Mouse (Mus musculus) T-helper 2 cell (primary cell): ENCODE results near the gene Fastk.
"Not testable (repeated sequence)": the region's sequence is repeated elsewhere in the genome, so short reads cannot be mapped to it uniquely, and the experiment has no call there.

Experiments
- in situ Hi-C: fragments of 300-600 bp; cut with MboI, MseI; formaldehyde crosslinking; loops from one replicate; pipeline ENCODE4 v1.15.1; 2025; ENCODE audit warnings: high pct_unique_total_duplicates

Fastk gene

GRCm38 (mm10) chr5:24424004-24424781, 20.9 kb downstream of the Fastk start:
- in situ Hi-C loops, result no loop called here

- in situ Hi-C loops, result no loop called here
These were observed 21.7 kb downstream of the Fastk start, which contains the start of the genes Cdk5 and Slc4a2 for GRCm38 (mm10) chr5:24423129-24424003. Cdk5 (minus strand) TSS chr5:24423530. Slc4a2 (plus strand) TSS chr5:24423837.

DNA sequence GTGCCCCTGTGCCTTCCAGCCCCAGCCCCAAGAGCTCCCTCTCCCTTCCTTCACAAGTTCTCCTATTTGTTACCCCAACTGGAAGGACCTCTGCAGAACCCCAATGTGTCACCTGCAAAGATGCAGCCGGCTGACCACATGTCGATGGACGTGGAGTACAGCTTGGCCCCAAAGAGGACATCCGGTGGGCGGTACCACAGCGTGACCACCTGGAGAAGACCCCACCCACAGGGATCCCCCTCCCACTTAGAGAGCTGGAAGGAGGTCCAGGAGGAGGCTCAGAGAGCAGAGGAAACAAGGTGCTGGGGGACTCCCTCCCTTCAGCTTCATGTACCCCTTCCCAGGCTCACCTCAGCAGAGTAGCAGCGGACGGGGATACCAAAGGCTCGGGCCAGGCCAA, 24.7 kb downstream of the Fastk start:
- in situ Hi-C loops, result no loop called here

DNA sequence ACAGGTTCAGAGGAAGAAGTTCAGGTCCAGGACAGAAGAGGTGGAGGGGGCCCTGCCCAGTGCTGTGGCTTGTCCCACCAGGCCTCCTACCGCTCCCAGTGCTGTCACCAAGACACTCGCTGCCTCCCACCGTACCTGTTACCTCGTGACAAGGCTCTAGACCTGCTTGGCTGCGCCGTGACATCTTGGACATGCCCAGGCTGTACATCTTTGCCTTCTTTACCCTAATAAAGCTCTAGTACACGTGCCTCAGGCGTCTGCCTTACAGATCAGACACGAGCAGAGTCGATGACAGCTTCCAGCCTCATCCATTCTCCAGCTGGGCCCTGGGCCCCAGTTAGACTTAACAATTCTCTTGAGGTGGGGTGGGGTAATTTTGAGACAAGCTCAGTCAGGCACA, 27.5 kb downstream of the Fastk start:
- in situ Hi-C loops, result no loop called here

GRCm38 (mm10) chr5:24416222-24416736, 28.8 kb downstream of the Fastk start:
- in situ Hi-C loops, result no loop called here

DNA sequence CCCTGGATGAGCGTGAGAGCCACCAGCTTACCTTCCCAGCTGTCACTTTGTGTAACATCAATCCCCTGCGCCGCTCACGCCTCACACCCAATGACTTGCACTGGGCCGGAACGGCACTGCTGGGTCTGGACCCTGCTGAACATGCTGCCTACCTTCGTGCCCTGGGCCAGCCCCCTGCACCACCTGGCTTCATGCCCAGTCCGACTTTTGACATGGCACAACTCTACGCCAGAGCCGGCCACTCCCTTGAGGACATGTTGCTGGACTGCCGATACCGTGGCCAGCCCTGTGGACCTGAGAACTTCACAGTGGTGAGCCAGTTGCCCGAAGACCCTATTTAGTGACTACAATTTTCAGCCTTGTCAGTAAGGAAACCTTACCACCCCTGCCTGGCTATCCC, 31.1 kb downstream of the Fastk start:
- in situ Hi-C loops, result no loop called here

DNA sequence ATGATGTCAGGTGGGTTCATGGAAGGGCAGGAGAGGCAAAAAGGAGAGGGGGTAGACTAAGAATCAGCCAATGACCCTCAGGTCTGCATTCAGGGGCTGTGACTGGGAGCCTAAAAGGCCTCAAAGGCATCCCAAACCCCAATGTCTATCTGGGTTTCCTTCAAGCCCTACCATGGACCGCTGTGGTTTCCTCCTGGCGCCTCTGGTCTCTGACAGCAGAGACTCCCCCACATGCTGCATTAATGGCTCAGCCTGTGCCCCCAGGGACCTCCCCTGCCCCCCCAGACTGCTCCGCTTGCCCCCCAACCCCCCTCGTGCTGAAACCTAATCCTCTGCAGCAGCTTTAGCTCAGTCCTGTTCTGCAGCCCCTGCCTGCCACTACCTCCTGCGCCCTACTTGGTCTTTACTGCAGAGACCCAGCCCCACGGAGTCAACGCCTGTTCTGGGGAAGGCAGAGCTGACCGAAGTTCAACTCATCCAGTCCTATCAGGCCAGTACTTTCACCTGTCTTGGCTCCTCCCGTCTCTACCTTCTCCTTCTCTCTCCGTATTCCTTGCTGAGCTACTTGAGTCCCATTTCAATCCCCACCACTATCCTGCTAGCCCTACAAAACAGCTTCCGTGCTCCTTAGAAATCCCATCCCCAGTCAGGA, 31.9 kb downstream of the Fastk start, which contains the start of gene Asic3:
TSS of gene Asic3 (plus strand) at position 351 of the 652 bp plus-strand sequence.
- in situ Hi-C loops, result no loop called here

DNA sequence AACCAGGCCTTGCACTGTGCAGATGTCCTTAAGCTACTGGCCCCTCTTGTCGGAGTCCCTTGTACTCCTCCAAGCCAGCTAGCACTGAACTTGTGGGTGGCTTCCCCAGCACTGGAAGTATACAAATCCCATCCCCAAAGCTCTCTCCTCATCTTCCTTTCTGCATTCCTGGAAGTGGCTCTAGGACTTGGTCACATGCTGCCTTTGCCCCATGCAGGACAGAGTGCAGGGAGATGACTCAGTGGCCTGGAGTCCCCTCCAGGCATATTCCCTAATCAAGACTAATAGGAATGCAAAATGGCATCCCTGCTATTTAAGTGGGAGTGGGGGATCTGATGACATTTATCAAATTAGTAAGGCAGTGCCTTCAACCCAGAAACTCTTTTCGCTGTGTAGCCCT, 33.0 kb downstream of the Fastk start:
- in situ Hi-C loops, result no loop called here

DNA sequence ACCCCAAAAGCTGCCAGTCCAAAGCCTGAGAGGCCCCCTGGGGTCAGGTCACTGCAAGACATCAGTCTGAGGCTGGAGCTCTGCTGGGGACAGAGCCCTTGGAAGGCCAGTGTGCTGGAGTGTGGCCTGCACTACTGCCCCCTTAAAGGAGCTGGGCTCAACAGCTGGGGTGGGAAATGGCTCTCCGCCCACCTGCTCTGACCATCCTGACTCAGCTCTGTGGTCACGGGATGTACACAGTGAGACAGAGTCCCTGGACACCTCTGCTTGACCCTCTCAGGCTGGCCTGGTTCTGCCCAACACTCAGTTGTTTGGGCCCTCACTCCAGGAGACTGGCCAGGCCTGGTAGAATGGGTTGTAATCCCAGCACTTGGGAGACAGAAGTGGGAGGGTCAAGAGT, 35.6 kb downstream of the Fastk start:
- in situ Hi-C loops, result no loop called here

DNA sequence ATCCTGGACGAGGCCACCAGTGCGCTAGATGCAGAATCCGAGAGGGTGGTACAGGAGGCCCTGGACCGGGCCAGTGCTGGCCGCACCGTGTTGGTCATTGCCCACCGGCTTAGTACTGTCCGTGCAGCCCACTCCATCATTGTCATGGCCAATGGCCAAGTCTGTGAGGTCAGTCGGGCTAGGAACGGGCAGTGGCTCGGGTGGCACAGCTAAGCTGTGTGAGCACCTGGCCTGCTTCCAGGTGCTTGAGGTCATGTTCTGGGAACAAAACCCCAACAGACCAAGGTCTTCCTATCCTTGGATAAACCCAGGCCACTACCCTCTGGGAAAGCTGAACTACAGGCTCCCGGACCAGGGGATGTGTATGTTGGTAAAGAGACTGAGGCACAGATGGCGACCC, 36.4 kb downstream of the Fastk start:
- in situ Hi-C loops, result no loop called here

DNA sequence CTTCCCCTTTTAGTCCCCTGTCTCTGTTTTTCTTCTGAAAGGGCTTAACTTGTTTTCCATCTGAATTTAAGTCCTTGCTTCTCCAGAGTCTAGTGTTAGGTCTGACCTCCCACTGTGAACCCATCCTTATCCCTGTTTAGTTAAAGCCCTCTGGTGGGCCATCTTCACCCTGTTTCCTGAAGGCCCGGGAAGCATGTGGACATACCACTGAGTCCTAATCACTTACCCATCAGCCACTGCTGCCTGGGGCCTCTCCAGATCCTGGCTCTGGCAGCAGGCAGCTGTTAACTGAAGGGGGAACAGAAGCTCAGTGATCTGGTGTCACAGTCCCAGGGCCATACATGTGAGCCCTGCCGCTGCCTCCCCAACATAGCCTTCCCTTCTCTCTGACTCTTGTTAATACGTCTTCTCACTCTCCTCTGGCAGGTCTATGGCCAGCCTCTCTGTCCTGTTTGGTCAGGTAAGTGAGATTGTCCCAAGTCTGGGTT, 39.7 kb downstream of the Fastk start:
- in situ Hi-C loops, result no loop called here

DNA sequence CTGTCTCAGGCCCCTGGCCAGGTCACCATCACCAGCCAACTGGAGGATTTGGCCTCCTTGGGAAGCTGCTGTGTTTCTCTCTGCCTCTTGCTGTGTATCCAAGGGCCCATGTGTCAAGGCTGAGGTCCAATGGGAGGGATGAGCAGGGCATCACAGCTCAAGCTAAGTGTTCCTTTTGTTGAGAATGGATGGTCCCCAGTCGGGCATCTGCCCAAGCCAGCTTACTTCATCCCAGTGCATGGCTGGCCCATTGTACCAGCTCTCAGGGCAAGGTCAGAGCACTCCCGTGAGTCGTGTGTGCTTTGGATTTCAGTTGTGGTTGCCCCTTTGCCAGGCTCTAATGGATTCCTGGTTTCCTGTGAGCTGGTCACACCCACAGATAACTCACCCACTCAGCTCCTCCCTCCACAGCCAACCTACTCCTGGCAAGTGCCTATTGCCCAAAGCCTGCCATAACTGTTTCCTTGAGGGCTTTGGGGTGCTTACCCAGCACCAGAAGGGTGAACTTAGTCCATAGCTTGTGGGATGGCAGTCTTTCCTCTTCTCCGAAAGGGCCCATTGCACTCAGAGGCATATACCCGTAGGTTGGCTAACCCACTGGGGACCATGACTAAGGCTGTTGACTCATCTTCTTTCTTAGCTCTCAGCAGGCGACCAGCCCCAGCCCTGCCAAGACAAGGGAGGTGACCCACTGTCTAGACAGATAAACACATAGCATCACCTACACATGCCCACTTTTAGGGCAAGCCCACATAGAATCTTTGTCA, 40.3 kb downstream of the Fastk start:
- in situ Hi-C loops, result no loop called here

DNA sequence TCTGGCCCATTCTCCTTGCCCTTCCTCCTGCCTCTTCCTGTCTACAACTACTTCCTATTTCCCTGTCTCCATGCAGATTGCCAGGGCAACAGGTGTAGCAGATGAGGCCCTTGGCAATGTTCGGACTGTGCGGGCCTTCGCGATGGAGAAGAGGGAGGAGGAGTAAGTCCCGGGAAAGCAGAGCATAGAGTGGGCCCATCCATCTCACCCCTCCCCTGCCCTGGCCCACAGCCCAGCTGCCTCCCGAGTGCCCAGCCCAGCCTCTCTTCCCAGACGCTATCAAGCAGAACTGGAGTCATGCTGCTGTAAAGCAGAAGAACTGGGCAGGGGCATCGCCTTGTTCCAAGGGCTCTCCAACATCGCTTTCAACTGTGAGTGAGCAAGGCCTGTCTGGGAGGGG, 43.1 kb downstream of the Fastk start:
- in situ Hi-C loops, result no loop called here

- in situ Hi-C loops, result no loop called here
These were observed 44.0 kb downstream of the Fastk start for GRCm38 (mm10) chr5:24400911-24401605.

DNA sequence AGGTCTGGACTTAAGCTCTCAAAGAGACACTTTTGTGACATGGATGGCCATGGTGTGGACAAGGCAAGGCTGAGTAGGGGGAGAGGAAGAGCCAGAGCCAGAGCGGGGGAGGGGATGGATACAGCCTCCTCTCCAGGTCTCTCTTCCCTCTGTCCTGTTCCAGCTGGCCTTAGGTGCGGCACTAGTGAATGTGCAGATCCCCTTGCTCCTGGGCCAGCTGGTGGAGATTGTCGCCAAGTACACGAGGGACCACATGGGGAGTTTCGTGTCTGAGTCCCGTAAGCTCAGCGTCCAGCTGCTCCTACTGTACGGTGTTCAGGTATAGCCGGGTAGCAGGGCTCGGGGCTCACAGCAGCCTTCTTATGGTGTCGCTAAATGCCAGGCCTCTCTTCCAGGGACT, 44.7 kb downstream of the Fastk start:
- in situ Hi-C loops, result no loop called here

GRCm38 (mm10) chr5:24399686-24400085, 45.4 kb downstream of the Fastk start:
- in situ Hi-C loops, result no loop called here

DNA sequence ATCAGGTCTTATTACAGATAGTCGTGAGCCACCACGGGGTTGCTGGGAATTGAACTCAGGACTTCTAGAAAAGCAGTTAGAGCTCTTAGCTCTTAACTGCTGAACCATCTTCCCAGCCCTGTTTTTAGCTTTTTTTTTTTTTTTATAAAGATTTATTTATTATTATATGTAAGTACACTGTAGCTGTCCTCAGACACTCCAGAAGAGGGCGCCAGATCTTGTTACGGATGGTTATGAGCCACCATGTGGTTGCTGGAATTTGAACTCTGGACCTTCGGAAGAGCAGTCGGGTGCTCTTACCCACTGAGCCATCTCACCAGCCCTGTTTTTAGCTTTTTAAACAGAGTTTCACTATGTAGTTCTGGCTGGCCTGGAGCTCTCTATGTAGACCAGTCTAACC, 48.8 kb downstream of the Fastk start:
- in situ Hi-C loops, result not testable (repeated sequence)

- in situ Hi-C loops, result loop anchor here (5.0 kb wide), 1 partner anchor 58 kb away; the partner anchor contains the start of gene Agap3
These were observed 50.8 kb downstream of the Fastk start for GRCm38 (mm10) chr5:24394165-24394894.

GRCm38 (mm10) chr5:24393392-24393997, 51.6 kb downstream of the Fastk start, which contains the start of gene Abcb8:
Abcb8 (plus strand) TSS chr5:24393663.
- in situ Hi-C loops, result loop anchor here (5.0 kb wide), 1 partner anchor 59 kb away; the partner anchor contains the start of gene Agap3
